Mouse (Mus musculus) B cell, adult 2 months (primary cell): ENCODE data around the gene Hist1h2ae.
"Not testable (repeated sequence)": the region's sequence is repeated elsewhere in the genome, so short reads cannot be mapped to it uniquely, and the experiment has no call there.

Experiments
- DNase-seq, 2 experiments: peaks; one replicate each; pipeline ENCODE4 v3.0.0; 2022

The Hist1h2ae gene

DNA sequence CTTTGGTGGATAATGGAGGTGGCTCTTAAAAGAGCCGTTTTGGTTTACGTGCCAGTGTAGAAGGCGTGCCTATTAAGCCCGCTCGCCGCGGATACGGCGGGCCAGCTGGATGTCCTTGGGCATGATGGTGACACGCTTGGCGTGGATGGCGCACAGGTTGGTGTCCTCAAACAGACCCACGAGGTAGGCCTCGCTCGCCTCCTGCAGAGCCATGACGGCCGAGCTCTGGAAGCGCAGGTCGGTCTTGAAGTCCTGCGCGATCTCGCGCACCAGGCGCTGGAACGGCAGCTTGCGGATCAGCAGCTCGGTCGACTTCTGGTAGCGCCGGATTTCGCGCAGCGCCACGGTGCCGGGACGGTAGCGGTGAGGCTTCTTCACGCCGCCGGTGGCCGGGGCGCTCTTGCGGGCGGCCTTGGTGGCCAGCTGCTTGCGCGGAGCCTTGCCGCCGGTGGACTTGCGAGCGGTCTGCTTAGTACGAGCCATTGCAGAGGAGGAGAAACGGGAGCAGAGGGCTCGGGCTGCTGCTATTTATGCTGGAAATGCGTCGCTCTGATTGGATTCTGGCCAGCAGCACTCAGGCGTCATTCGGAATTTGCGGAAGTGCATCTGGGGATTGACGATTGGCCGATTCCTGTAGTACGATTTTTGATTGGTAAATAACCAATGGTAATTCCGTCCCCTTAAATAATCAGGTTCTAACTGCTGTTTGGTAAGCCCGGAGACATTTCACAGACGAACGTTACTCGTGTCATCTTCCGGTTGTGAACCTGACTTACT is 8.9 kb downstream of the Hist1h2ae start, which contains the start of gene Hist1h3e:
Hist1h3e (minus strand) TSS at position 487 of the 777 bp plus-strand sequence.
- DNase-seq, result peak; percentile 93

DNA sequence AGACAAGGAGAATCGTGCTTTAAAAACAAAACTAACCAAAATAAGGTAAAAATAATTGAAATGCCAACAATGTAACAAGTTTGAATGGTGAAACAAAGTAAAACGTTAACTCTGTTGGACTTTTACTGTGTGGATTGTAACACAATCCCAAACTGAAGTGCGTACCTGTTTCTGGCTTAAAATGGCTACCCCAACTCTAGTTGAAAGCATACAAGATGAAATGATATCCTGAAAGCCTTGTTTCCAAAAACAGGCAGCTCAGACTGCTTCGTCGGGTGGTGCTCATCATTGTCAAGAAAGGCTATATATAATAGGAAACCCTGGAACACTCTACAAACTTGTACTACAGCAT is 9.5 kb downstream of the Hist1h2ae start:
- not testable (repeated sequence) for DNase-seq

DNA sequence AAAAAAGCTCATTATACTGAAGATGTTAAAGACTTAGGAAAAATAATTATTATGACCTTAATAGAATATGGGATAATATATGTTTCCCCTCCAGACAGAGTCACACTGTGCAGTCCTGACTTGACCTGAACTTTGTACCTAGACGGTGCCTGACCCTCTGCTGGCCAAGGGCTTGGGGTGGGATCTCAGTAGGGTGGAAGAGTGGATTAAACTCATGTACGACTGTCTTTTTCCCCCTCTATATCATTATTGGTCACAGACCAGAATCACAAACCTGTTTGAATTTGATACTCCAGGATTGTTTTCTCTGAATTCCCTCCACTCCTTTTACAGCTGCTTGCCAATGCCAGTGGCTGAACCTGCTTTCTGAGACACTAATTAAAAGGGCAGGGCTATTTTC is 10.3 kb downstream of the Hist1h2ae start:
- not testable (repeated sequence) for DNase-seq

DNA sequence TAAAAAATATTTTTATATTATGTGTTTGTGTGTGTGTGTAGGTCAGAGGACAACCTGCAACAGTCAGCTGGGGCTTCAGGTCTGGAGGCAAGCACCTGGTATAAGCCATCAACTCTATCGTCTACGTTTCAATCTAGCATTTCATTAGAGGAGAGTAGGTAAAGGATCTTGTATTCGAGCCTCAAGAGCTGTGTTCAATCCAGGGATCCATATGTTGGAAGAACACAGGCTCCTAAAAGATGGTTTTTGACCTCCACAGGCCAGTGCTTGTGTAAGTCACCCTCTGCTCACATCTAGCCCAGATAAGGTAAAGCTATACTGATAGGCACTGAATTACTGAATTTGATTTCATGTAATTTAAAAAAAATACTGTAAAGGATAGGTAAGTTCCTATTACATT is 14.1 kb downstream of the Hist1h2ae start:
- DNase-seq, result no peak

DNA sequence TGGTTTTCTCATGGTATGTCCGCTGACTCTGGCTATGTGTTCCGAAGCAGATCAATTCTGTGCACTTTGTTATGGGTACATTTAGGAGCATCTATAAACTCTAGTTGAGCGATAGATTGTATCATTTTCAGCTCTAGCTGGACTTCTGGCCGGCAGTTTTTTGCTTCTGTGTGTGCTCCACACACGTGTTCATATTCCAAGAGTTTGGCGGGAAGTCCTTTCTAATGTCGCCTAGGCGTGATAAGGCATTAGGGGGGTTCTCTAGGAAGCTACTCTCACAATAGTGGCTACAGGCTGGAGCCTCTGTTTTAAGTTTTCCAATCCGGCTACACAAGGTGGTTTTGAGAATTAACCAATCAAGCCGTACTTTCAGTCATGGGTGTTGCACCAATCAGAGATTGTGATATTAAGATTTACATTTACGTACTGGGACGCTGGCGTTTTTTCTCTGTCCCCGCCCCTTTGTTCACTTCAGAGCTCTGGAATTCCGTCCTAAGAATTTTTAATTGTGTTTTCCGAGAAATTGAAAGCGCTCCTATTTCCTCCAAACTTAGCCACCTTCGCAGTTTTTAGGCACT is 15.1 kb downstream of the Hist1h2ae start:
- peak; percentile 65 to 72 for DNase-seq

DNA sequence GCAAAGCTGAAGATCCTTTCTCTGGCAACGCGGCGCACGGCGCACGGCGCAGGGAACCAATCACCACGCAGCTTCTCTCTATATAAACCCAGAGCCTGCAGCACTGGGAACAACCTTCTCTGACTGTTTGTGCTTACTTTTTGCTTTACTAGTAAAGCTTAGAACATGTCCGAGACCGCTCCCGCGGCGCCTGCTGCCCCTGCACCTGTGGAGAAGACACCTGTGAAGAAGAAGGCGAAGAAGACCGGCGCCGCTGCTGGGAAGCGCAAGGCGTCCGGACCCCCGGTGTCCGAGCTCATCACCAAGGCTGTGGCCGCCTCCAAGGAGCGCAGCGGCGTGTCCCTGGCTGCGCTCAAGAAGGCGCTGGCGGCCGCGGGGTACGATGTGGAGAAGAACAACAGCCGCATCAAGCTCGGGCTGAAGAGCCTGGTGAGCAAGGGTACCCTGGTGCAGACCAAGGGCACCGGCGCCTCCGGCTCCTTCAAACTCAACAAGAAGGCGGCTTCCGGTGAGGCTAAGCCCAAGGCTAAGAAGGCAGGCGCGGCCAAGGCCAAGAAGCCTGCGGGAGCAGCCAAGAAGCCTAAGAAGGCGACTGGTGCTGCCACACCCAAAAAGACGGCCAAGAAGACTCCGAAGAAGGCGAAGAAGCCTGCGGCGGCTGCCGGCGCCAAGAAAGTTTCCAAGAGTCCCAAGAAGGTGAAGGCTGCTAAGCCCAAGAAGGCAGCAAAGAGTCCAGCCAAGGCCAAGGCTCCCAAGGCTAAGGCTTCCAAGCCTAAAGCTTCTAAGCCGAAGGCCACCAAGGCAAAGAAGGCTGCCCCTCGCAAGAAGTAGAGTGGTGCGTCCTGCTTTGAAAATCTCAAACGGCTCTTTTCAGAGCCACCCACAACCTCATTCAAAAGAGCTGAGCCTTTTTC is 15.8 kb downstream of the Hist1h2ae start:
- DNase-seq, result peak; percentile 75 to 77

DNA sequence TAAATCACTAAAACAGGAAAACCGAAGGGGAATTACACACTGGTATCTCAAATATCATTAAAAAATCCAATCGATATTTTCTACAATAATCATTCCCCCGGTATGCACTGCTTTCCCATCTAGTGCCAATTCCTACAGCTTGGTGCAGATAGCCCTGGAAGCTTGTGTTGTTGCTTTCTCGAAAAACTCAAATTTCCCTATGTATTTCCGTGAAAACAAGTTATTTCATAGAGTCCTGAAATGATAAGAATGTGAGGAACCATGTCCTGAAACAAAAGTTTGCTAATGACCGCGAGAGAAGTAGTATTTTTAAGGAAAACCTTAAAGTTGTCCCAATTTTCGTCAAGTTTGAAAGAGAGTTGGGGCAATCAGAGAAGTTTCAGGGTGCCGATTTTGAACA is 16.6 kb downstream of the Hist1h2ae start:
- DNase-seq, result no peak

DNA sequence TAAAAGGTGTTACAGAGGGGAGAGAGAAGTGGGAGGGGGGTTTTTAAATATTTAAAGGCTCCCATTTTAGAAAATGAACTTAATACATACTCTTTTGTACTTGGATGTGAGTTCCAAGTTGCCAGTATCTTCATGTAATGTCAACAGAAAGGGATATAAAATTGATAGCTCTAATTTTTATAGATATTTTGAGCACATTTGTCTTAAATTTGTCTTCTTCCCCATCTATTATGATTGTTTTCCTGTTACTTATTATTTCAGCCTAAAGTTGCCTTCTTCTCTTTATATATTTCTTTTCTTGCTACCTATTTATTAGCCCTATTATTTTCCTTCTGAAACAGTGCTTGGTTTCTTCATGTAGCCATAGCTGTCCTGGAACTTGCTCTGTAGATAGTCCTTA is 18.1 kb downstream of the Hist1h2ae start, which contains the start of gene Hist1h1d:
Hist1h1d (plus strand) TSS at position 301 of the 400 bp plus-strand sequence.
- no peak for DNase-seq

DNA sequence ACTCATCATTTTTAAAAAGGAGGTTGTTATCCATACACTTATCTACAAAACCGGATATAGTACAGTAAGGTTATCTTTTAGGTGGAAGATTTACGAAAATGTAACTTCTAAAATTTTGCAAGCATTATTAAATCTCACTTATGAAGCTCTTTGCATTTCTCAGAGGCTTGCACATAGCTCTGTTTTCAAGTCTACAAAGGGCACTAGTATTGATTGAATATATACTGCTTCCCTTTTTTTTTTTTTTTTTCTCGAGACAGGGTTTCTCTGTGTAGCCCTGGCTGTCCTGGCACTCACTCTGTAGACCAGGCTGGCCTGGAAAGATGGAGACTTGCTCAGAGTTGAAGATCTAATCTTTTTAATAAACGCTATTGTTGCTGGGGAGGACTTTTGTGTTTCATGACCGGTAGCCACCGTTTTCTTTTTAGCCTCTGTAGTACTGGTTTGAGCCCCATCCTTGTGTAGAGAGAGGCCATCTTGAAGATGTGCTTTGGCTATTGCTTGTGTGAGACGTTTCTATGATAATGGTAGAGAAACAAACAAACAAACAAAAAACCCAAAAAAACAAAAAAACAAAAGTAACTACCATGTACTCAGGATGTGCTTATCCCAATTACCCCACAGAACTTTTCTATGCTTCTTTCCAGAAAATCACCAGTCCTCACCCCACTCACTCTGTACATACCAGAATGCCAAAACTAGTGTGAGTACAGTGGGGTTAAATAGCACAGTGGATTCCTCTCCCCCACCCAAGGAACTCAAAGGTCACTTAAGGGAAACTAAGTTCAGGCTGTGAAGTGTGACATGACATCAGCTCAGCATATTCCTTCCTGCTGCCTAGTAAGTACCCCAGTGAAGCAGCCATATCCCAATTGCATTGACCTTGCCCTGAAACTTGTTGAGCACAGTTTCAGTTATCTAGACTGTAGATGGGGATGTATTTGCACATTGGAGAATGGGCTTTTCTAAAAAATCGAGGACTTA is 18.8 kb downstream of the Hist1h2ae start:
- no peak for DNase-seq

DNA sequence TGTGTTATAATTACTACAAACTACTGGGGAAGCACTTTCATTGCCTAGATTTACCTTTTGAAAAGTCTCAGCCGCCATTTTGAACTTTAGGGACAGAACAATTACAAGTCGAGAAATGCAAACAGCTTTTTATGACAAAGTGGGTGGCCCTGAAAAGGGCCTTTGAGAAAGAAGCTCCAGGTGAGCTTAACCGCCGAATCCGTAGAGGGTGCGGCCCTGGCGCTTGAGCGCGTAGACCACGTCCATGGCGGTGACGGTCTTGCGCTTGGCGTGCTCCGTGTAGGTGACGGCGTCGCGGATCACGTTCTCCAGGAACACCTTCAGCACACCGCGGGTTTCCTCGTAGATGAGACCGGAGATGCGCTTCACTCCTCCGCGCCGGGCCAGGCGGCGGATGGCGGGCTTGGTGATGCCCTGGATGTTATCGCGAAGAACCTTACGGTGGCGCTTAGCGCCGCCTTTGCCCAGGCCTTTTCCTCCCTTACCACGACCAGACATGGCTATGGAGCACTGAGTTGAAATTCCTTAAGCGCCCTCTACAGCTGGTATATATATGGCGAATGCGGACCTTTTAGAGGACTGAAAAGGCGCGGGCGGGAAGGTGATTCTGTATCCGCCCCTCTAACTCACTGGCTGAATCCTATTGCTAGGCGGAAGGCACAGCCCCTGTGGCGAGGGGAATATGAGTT is 19.7 kb downstream of the Hist1h2ae start, which contains the start of gene Hist1h4f:
Hist1h4f (minus strand) TSS at position 503 of the 689 bp plus-strand sequence.
- peak; percentile 84 to 87 for DNase-seq

DNA sequence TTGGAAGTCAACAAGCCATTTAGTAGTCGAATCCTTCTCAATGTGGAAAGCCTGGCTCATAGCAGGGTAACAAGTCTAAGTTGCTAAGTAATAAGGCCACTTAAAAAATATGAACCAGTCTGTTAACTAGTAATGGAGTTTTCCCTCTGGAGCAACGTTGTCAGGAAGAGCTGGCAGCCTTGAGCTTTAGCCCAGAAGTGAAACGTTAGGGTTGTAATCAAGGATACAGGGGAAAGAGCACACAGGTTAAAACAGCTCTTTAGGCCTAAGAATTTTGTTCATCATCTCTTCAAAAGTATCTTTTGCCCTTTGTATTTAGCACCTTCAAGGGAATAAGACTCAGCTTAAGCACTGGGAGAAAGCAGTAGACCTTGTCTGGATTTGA is 20.3 kb downstream of the Hist1h2ae start:
- DNase-seq, result no peak

DNA sequence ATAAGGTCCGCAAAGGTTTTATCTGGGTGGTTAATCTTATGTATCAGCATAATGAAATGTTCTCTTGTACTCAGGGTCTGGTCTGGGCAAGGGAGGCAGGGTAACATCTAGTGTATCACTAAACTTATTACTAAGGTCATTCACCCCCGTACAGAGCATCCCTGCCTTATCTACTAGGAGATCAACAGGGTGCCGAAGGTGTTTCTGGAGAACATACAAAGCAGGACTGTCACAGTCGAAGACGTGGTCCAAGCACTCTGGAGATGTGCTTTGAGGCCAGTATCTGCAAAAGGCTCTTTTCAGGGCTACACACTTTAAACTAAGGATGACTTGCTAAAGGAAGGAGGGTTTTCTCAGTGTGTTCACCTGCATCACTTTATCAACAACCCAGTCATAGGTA is 24.3 kb downstream of the Hist1h2ae start:
- DNase-seq, result no peak

DNA sequence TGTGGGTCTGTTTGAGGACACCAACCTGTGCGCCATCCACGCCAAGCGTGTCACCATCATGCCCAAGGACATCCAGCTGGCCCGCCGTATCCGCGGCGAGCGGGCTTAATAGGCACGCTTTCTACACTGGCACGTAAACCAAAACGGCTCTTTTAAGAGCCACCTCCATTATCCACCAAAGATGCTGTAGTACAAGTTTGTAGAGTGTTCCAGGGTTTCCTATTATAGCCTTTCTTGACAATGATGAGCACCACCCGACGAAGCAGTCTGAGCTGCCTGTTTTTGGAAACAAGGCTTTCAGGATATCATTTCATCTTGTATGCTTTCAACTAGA is 26.3 kb downstream of the Hist1h2ae start:
- DNase-seq, result not testable (repeated sequence)

DNA sequence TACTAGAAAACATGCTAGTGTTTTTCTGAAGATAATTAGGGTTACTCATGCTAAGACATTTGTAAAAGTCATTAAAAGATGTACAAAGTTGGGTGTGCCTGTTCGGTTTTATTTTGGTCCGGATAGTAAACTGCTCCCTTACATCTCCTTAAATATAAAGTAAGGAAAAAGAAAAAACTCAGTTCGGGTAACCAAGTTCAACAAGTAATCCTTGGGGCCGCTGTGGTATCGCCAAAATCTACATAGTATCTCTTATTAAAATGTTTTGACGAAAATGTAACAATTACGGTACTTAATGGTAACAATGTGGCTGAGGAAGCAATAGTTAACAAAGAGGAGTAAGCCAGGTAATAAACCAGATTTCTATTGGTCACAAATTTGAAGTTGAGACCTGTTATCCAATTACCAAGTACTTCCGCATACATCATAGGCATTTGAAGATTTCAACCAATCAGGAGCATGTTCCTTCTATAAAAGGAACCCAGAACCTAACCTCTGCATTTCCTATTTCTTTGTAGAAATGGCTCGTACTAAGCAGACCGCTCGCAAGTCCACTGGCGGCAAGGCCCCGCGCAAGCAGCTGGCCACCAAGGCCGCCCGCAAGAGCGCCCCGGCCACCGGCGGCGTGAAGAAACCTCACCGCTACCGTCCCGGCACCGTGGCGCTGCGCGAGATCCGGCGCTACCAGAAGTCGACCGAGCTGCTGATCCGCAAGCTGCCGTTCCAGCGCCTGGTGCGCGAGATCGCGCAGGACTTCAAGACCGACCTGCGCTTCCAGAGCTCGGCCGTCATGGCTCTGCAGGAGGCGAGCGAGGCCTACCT is 26.8 kb downstream of the Hist1h2ae start, which contains the start of gene Hist1h3f:
Hist1h3f (plus strand) TSS at position 88 of the 822 bp plus-strand sequence.
- peak; percentile 86 to 88 for DNase-seq

DNA sequence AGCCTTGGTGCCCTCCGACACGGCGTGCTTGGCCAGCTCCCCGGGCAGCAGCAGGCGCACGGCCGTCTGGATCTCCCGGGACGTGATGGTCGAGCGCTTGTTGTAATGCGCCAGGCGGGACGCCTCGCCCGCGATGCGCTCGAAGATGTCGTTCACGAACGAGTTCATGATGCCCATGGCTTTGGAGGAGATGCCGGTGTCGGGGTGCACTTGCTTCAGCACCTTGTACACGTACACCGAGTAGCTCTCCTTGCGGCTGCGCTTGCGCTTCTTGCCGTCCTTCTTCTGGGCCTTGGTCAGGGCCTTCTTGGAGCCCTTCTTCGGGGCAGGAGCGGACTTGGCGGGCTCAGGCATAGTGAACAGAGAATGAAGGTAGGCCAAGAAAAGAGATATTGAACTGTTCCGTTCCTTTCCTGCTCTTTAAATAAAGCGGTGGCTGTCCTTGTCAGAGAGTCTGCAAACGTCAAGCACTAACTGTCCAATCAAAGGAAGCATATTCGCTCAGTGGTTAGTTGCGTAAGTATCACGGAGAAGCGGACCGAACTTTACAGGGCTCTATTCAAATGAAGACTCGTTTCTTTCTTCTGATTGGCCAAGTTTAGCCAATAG is 27.9 kb downstream of the Hist1h2ae start, which contains the start of gene Hist1h2bh:
Hist1h2bh (minus strand) TSS at position 394 of the 609 bp plus-strand sequence.
- peak; percentile 74 for DNase-seq

DNA sequence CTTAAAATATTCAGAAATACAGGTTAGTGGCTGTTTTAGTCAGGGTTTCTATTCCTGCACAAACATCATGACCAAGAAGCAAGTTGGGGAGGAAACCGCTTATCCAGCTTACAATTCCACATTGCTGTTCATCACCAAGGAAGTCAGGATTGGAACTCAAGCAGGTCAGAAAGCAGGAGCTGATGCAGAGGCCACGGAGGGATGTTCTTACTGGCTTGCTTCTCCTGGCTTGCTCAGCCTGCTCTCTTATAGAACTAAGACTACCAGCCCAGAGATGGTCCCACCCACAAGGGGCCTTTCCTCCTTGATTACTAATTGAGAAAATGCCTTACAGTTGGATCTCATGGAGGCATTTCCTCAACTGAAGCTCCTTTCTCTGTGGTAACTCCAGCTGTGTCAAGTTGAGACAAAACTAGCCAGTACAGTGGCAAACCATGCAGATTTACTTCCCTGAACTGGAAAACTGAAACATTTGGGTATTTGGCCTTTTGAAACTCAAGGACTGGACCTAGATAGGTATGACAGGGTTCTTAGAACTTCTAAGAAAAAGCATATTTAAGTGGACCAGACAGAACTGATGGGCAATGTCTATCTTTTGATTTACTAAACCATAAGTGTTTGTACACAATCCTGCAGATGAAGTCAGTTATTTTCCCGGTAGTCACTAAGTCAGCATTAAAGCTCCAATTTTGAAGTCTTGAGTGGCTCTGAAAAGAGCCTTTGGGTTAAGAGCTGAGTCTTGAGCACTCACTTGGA is 28.6 kb downstream of the Hist1h2ae start:
- DNase-seq, result not testable (repeated sequence)

DNA sequence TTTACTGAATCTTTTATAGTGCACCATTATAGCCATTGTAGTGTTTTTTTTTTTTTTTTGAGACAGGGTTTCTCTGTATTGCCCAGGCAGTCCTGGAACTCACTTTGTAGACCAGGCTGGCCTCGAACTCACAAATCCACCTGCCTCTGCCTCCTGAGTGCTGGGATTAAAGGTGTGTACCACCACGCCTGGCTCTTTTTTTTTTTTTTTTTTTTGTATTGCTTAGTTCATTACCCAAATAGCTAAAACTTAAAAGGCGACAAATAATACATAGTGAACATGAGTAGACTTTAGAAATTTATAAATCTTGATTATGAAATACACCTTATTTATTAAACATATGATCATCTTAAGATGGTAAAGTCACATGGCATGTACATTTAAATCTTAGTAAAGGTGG is 29.5 kb downstream of the Hist1h2ae start:
- no peak for DNase-seq

DNA sequence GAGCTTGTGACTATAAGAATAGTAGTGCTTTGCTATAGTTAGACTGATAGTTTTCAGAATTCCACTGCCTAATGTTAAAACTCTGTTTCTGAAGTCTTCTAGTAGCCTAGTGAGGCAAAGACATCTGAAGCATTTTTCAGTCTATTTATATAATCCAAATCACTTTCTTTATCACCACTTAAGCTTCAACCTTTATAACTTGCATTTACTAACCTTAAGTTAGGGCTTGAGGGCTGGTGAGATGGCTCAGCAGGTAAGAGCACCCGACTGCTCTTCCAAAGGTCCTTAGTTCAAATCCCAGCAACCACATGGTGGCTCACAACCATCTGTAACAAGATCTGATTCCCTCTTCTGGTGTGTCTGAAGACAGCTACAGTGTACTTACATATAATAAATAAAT is 31.2 kb downstream of the Hist1h2ae start:
- DNase-seq, result not testable (repeated sequence)

DNA sequence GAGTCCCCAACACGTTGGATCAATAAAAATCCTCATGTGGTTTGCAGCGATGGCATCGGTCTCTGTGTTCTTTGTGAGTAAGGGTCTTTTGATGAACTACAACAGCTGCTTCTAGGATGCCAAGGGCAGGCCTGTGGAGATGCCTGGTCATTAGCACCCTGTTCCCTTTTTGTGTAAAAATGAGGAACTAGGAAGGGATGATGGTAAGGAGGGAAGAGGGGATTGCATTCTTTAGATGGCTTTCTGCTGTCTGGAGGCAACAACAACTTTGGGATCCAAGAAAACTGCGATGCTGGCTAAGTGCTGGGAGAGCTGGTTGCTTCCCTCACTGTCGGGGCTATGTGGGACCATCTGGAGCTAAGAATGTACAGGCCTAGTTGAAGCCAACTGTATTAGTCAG is 32.8 kb downstream of the Hist1h2ae start:
- no peak for DNase-seq
